In the genomic region with DNA sequence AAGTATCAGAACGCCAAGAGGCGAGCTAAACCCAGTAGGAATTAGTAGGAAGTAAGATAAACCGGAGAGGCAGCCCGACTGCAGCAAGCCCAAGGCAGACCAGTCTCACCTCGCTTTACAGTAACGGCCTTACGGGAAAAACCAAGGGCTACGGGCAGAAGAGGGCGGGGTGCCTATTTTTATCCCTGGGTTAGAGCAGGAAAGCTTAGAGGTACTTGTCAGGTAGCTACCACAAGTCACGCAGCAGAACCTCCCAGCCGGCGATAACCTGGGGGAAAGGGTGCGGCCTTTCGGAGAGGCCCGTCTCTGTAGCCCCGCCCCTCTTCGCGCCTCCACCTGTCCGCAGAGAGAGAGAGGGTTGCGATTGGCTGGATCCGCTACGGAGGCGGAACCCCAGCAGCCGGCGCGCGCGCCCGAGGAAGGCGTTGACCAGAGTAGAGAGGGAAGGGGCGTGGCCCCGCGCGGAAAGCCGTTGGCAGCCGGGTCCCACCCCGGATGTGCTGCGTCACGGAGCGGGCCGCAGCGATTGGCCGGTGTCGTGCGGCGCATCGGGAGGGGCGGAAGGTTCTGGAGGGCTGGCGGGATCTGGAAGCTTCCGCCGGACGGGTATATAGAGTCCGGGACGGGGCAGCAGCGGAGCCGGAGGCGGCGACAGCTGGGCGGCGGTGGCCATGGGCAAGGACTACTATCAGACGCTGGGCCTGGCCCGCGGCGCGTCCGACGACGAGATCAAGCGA, we compare ENCODE assay signal across 8 mouse cellular contexts. TPM values are rescaled to one million over a fixed set of nuclear protein-coding genes. Genes with fewer than 3 reads are reported as not detected.
A peak's percentile ranks its signal among the peaks of the same experiment; 100 is the strongest.
DNase-seq lines count a peak whose midpoint lies in the region; ATAC-seq lines count a peak whose summit lies in the region.

A gene (minus strand): TSS at position 311 of the 737 bp plus-strand sequence.
A gene (plus strand): TSS at position 533 of the 737 bp plus-strand sequence.

- peak within 1 kb of the TSS; percentile 80 for H3K9ac ChIP-seq in hindbrain, embryonic 14.5 days

- peak within 1 kb of the TSS; percentile 75 for H3K4me2 ChIP-seq in hindbrain, embryonic 14.5 days (replicated peaks)

- ATAC-seq in hindbrain, embryonic 14.5 days (ENCODE audit: low FRiP score): peak; percentile 97

- H3K36me3 ChIP-seq in hindbrain, embryonic 14.5 days (replicated peaks; ENCODE audit: control insufficient read depth, insufficient read depth): peaks cover 33% of the 10 kb centered on the region

- WGBS in hindbrain, embryonic 14.5 days: under 1% methylated on average over 69 of the region's 69 CpGs

- no peaks in the 10 kb centered on the region for H3K27me3 ChIP-seq in hindbrain, embryonic 14.5 days (ENCODE audit: control insufficient read depth, insufficient read depth, low read length)

- H3K4me1 ChIP-seq in hindbrain, embryonic 14.5 days (replicated peaks; ENCODE audit: control insufficient read depth, insufficient read depth, low read length): peaks cover 17% of the 10 kb centered on the region

- peak; percentile 99 for DNase-seq in R1 (ENCODE audit: low read depth, low spot score)
- peak; percentile 100 for DNase-seq in cerebellum, postnatal 25 days
- peak; percentile 98 to 99 for DNase-seq in frontal cortex, postnatal 25 days (ENCODE audit: low spot score in 2 of 2)
- peak; percentile 99 for DNase-seq in hindbrain, embryonic 14.5 days (ENCODE audit: low spot score)
- DNase-seq in layer of hippocampus, postnatal 36 days: peak; percentile 99 to 100
- DNase-seq in lung, postnatal 36 days: peak; percentile 100
- DNase-seq in retina, postnatal 1 day: peak; percentile 99
- DNase-seq in urinary bladder, adult 18-20 months (ENCODE audit: low spot score in 2 of 2): peak; percentile 96 to 100

- peak within 1 kb of the TSS; percentile 98 for H3K27ac ChIP-seq in hindbrain, embryonic 14.5 days

- H3K9me3 ChIP-seq in hindbrain, embryonic 14.5 days (ENCODE audit: control insufficient read depth, low read length): no peaks in the 10 kb centered on the region

- H3K4me3 ChIP-seq in hindbrain, embryonic 14.5 days (replicated peaks; ENCODE audit: low read length): peak within 1 kb of the TSS; percentile 81

RNA-seq across cellular contexts. Expression of the first gene that starts in this region (rescaled TPM):
- polyA plus RNA-seq in hindbrain, embryonic 14.5 days (2014; fragmentation: Nextera tagmentation; extraction: Ambion mirVana): 1,444 and 1,536 TPM in 2 replicates
- total RNA-seq in layer of hippocampus, postnatal 36 days (2021): 100 to 1,000 TPM; 511 to 514 TPM

RNA-seq across cellular contexts. Expression of the second gene that starts in this region (rescaled TPM):
- 45.8 and 47.8 TPM in 2 replicates for polyA plus RNA-seq in hindbrain, embryonic 14.5 days (2014; fragmentation: Nextera tagmentation; extraction: Ambion mirVana)
- total RNA-seq in layer of hippocampus, postnatal 36 days (2021): 10 to 100 TPM; 46.3 to 51.8 TPM

Comparison
In these comparisons a context has a peak if more than half of its experiments do, and no peak if none do; other contexts are left out.
1. Peak in every context shown above with its lines: DNase-seq, ATAC-seq, H3K4me3 ChIP-seq and H3K27ac ChIP-seq.